Mouse (Mus musculus) hindbrain, embryonic 14.5 days (tissue): ENCODE measurements around the gene Uqcc2. TPM values are rescaled to one million over a fixed set of nuclear protein-coding genes. Genes with fewer than 3 reads are reported as not detected.

Experiments
- ATAC-seq: fragments of 200-750 bp; cut with Nextera tagmentation; 2 replicates; pipeline ENCODE4 v1.8.0; 2017; ENCODE audit warnings: moderate number of reproducible peaks, mild to moderate bottlenecking, moderate TSS enrichment, moderate library complexity; ENCODE audit not compliant: low FRiP score
- DNase-seq: peaks from one replicate; pipeline ENCODE4 v3.0.0-alpha.2; 2015; ENCODE audit warnings: low spot score
- H3K27ac ChIP-seq: fragments of 300-500 bp; sonication (generic); 2 replicates; pipeline ENCODE4 v1.5.1; 2014; ENCODE audit warnings: mild to moderate bottlenecking, moderate library complexity
- H3K27me3 ChIP-seq: fragments of 300-500 bp; sonication (generic); 2 replicates; pipeline ENCODE4 v1.6.1; 2014; ENCODE audit warnings: mild to moderate bottlenecking, low read length, mixed read lengths; ENCODE audit not compliant: control insufficient read depth, insufficient read depth
- H3K36me3 ChIP-seq: fragments of 300-500 bp; sonication (generic); replicated peaks from 2 replicates; pipeline ENCODE4 v1.6.1; 2014; ENCODE audit not compliant: control insufficient read depth, insufficient read depth
- H3K4me1 ChIP-seq: fragments of 300-500 bp; sonication (generic); replicated peaks from 2 replicates; pipeline ENCODE4 v1.6.1; 2014; ENCODE audit warnings: antibody characterized with exemption, low read length, mixed read lengths; ENCODE audit not compliant: control insufficient read depth, insufficient read depth
- H3K4me2 ChIP-seq: fragments of 300-500 bp; sonication (generic); replicated peaks from 2 replicates; pipeline ENCODE4 v1.6.1; 2014; ENCODE audit warnings: mild to moderate bottlenecking, moderate library complexity
- H3K4me3 ChIP-seq: fragments of 300-500 bp; sonication (generic); replicated peaks from 2 replicates; pipeline ENCODE4 v1.5.1; 2014; ENCODE audit warnings: mild to moderate bottlenecking, low read length
- H3K9ac ChIP-seq: fragments of 300-500 bp; sonication (generic); 2 replicates; pipeline ENCODE4 v1.6.1; 2014
- H3K9me3 ChIP-seq: fragments of 300-500 bp; sonication (generic); 2 replicates; pipeline ENCODE4 v1.6.1; 2016; ENCODE audit warnings: low read length; ENCODE audit not compliant: control insufficient read depth
- WGBS: fragments of 180-500 bp; shearing (Covaris S2); extraction: QIAGEN DNeasy Blood & Tissue Kit; methylation state at CpG from one replicate; pipeline ENCODE4 v1.1.7; 2014; 5-methylcytosine and 5-hydroxymethylcytosine counted together
- polyA plus RNA-seq: library from polyadenylated mRNA; unstranded; fragments of >200 nt; fragmentation: Nextera tagmentation; extraction: Ambion mirVana; gene quantifications from 2 replicates; pipeline ENCODE4 v1.2.1, GENCODE M21; 2014

Gene Uqcc2
- polyA plus RNA-seq, 1 experiment from 2014 or later: 406 TPM

GRCm38 (mm10) chr17:27107936-27108335 lies 25.8 kb downstream of the Uqcc2 start:
- H3K4me1 ChIP-seq: no peaks in the 10 kb centered on the region

GRCm38 (mm10) chr17:27106745-27107144 lies 27.0 kb downstream of the Uqcc2 start:
- ATAC-seq (no peak), DNase-seq (no peak)
- H3K9me3 ChIP-seq: no peaks in the 10 kb centered on the region
- no peaks in the 10 kb centered on the region for H3K27me3 ChIP-seq
- no peak overlapping the region for H3K9ac ChIP-seq
- no peaks in the 10 kb centered on the region for H3K36me3 ChIP-seq
- no peak overlapping the region for H3K27ac ChIP-seq
- 87% methylated on average over 9 of the region's 9 CpGs for WGBS
- H3K4me3 ChIP-seq: no peak overlapping the region
- H3K4me1 ChIP-seq: no peaks in the 10 kb centered on the region
- no peak overlapping the region for H3K4me2 ChIP-seq

More at GRCm38 (mm10) chr17:27107936-27108335, 25.8 kb downstream of the Uqcc2 start:
- DNase-seq (no peak), ATAC-seq (no peak)
- 61% methylated on average over 6 of the region's 6 CpGs for WGBS
- Histone ChIP-seq H3K36me3 (no peaks in the 10 kb centered on the region), H3K4me2 (no peak overlapping the region), H3K27me3 (no peaks in the 10 kb centered on the region), H3K4me3 (no peak overlapping the region), H3K9ac (no peak overlapping the region), H3K9me3 (no peaks in the 10 kb centered on the region), H3K27ac (no peak overlapping the region)

DNA sequence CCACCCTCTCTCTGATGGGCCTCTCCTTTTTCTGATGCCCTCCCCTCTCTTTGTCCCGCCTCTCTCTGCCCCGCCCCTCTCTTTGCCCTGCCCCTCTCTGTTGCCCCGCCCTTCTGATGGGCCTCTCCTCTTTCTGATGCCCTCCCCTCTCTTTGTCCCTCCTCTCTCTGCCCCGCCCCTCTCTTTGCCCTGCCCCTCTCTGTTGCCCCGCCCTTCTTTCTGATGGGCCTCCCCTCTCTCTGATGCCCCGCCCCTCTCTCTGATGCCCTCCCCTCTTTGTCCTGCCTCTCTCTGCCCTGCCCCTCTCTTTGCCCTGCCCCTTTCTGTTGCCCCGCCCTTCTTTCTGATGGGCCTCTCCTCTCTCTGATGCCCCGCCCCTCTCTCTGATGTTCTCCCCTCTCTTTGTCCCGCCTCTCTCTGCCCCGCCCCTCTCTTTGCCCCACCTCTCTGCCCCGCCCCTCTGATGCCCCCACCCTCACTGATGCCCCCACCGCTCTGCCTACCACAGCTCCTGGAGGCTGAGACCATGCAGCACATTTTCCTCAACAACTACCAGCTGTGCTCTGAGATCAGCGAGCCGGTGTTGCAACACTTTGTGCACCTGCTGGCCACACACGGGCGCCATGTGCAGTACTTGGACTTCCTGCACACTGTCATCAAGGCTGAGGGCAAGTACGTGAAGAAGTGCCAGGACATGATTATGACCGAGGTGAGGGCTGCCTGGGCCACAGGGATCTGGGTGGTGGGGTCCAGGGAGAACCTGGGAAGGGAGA lies 27.8 kb downstream of the Uqcc2 start:
- ATAC-seq (no peak), DNase-seq (no peak)
- no peaks in the 10 kb centered on the region for H3K9me3 ChIP-seq
- H3K27ac ChIP-seq: no peak overlapping the region
- 79% methylated on average over 15 of the region's 18 CpGs for WGBS
- H3K9ac ChIP-seq: no peak overlapping the region
- H3K4me2 ChIP-seq: no peak overlapping the region
- no peaks in the 10 kb centered on the region for H3K36me3 ChIP-seq
- H3K27me3 ChIP-seq: no peaks in the 10 kb centered on the region
- no peaks in the 10 kb centered on the region for H3K4me1 ChIP-seq
- H3K4me3 ChIP-seq: no peak overlapping the region

DNA sequence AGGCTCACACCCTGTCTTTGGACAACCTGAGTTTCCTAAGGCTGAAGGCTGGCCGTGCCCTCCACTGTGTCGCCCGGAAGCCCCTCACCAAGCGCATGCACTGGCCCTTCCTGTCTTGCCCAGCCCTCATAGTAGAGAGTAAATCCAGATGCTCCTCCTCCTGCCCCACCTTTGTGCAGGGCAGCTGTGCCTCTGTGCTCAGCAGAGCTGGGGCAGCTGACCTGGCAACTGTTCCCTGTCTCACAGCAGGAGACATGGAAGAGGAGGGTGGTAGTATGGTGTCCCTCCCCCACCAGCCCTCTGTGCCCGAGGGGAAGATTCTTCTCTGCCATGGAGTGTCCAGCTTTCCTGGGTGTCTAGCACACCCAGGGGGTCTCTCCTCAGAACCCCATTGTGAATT lies 32.0 kb downstream of the Uqcc2 start:
- ATAC-seq (no peak), DNase-seq (no peak)
- Histone ChIP-seq H3K36me3 (no peaks in the 10 kb centered on the region), H3K4me1 (no peaks in the 10 kb centered on the region), H3K9me3 (no peaks in the 10 kb centered on the region), H3K27me3 (no peaks in the 10 kb centered on the region), H3K4me3 (no peak overlapping the region), H3K9ac (no peak overlapping the region), H3K4me2 (no peak overlapping the region), H3K27ac (no peak overlapping the region)
- 82% methylated on average over 5 of the region's 5 CpGs for WGBS

DNA sequence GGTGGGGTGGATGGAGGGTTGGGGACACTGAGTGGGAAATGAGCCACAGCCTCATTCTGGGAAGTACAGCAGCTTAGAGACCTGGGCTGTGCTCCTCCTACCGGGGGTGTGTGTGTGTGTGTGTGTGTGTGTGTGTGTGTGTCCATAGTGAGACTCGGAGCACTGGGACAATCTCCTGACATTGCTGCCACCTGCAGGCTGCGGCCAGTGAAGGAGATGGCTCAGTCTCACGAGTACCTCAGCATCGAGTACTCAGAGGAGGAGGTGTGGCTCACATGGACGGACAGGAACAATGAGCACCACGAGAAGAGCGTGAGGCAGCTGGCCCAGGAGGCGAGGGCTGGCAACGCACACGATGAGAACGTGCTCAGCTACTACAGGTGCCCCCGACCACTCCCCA lies 38.0 kb downstream of the Uqcc2 start:
- H3K4me3 ChIP-seq: no peak overlapping the region
- 23% methylated on average over 13 of the region's 13 CpGs for WGBS
- no peak overlapping the region for H3K4me2 ChIP-seq

GRCm38 (mm10) chr17:27090068-27090467 lies 43.6 kb downstream of the Uqcc2 start:
- Histone ChIP-seq H3K4me3 (no peak overlapping the region), H3K9me3 (no peaks in the 10 kb centered on the region), H3K27ac (no peak overlapping the region), H3K4me2 (no peak overlapping the region), H3K9ac (no peak overlapping the region), H3K36me3 (no peaks in the 10 kb centered on the region), H3K27me3 (no peaks in the 10 kb centered on the region), H3K4me1 (no peaks in the 10 kb centered on the region)
- ATAC-seq: no peak
- DNase-seq: no peak
- WGBS: 84% methylated on average over 9 of the region's 9 CpGs

More for the DNA sequence above, 38.0 kb downstream of the Uqcc2 start:
- H3K4me1 ChIP-seq: no peaks in the 10 kb centered on the region
- H3K36me3 ChIP-seq: no peaks in the 10 kb centered on the region
- no peaks in the 10 kb centered on the region for H3K27me3 ChIP-seq
- DNase-seq: peak; percentile 38
- no peaks in the 10 kb centered on the region for H3K9me3 ChIP-seq
- no peak overlapping the region for H3K9ac ChIP-seq
- H3K27ac ChIP-seq: no peak overlapping the region
- no peak; the same call in 1 of the 2 replicates for ATAC-seq

DNA sequence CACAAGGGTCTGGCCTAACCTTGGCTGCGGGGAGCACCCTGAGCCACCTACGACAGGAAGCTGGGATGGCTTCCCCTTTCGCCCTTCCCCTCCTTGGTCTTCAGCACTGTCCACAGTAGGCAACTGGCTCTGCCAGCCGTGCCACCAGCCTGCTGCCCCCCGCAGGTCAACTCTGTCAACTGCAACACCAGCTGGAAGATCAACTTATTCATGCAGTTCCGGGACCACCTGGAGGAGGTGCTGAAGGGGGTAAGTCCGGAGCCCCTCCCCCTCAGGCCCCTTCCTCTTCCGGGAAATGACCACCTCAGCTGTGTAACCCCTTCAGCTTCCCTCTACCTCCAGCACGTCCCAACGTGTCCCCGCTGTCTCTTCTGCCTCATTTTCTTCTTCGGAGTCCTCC lies 46.3 kb downstream of the Uqcc2 start:
- Histone ChIP-seq H3K9ac (no peak overlapping the region), H3K4me3 (no peak overlapping the region), H3K4me1 (no peaks in the 10 kb centered on the region), H3K9me3 (no peaks in the 10 kb centered on the region), H3K36me3 (no peaks in the 10 kb centered on the region), H3K4me2 (no peak overlapping the region), H3K27me3 (no peaks in the 10 kb centered on the region), H3K27ac (no peak overlapping the region)
- DNase-seq (no peak), ATAC-seq (no peak)
- 36% methylated on average over 12 of the region's 12 CpGs for WGBS

DNA sequence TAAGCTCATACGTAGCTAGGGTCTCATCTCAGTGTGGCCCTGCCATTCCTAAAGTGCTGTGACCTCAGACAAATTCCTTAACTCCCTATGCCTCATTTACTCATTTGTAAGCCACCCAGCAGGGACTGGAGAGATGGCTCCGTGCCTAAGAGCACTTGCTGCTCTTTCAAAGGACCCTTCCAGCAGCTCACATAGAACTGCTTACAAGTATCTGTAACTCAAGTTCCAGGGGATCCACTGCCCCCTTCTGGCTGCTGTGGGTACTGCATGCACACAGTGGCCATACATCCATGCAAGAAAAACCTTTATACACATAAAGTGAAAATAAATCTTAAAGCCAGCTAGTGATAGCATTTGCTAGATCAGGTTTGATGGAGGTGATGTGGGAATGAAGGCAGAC lies 48.0 kb downstream of the Uqcc2 start:
- H3K36me3 ChIP-seq: no peaks in the 10 kb centered on the region
- H3K9ac ChIP-seq: no peak overlapping the region
- ATAC-seq (no peak), DNase-seq (peak; percentile 40)
- H3K4me1 ChIP-seq: no peaks in the 10 kb centered on the region
- 41% methylated on average over 2 of the region's 2 CpGs for WGBS
- no peak overlapping the region for H3K4me3 ChIP-seq
- no peak overlapping the region for H3K27ac ChIP-seq
- H3K9me3 ChIP-seq: no peaks in the 10 kb centered on the region
- no peaks in the 10 kb centered on the region for H3K27me3 ChIP-seq
- no peak overlapping the region for H3K4me2 ChIP-seq

DNA sequence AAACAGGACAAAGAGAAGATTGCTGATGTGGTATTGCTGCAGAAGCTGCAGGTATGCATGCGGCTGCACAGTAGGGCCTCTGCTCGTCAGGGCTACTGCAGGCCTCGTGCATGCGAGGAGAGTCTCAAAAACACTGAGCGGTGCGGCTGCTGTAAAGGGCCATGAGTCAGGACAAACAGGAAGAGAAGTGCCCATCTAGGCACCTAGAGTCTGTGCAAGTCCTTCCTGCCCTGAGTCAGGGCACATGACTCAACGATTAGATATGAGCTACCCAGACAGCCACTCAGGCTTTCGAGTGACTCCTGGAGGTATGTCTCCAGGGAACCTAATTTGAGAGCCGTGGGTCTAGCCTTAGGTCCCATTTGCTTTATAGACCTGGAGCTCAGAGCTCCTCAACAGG lies 50.1 kb downstream of the Uqcc2 start:
- H3K27ac ChIP-seq: no peak overlapping the region
- 85% methylated on average over 9 of the region's 9 CpGs for WGBS
- H3K9ac ChIP-seq: no peak overlapping the region

DNA sequence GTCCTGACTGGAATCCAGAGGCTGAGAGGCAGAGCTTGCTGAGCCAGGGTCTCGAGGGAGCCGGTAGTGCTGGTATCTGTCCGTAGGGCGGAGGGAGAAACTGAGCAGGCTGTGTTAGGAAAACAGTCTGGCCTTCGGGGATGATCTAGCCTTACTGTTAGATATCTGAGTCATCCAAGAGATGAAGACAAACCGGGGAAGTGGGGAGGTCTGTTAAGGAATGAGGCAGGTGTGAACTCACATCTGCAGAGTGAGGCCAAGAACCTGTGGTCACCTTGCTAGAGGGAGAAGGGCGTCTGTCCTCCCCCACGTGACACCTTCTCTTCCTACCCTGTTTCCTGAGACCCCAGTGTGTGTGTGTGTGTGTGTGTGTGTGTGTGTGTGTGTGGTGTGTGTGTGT lies 50.9 kb downstream of the Uqcc2 start:
- Histone ChIP-seq H3K27ac (no peak overlapping the region), H3K4me3 (no peak overlapping the region), H3K9me3 (no peaks in the 10 kb centered on the region), H3K36me3 (no peaks in the 10 kb centered on the region), H3K9ac (no peak overlapping the region), H3K4me2 (no peak overlapping the region), H3K4me1 (no peaks in the 10 kb centered on the region), H3K27me3 (no peaks in the 10 kb centered on the region)
- ATAC-seq (no peak), DNase-seq (no peak)
- 67% methylated on average over 8 of the region's 8 CpGs for WGBS

More for the DNA sequence above, 50.1 kb downstream of the Uqcc2 start:
- DNase-seq (no peak), ATAC-seq (no peak)
- Histone ChIP-seq H3K9me3 (no peaks in the 10 kb centered on the region), H3K27me3 (no peaks in the 10 kb centered on the region), H3K4me3 (no peak overlapping the region), H3K4me2 (no peak overlapping the region), H3K4me1 (no peaks in the 10 kb centered on the region), H3K36me3 (no peaks in the 10 kb centered on the region)
